Mouse (Mus musculus) spleen, adult 2 months (tissue): ENCODE data around the gene Tescl. TPM values are rescaled to one million over a fixed set of nuclear protein-coding genes. Genes with fewer than 3 reads are reported as not detected.

ENCODE experiments used
- DNase-seq, 2 experiments: peaks; one replicate each; pipeline versions ENCODE4 v3.0.0 to v3.0.0-alpha.2; 2012 to 2021; ENCODE audit warnings: low spot score in 2 of 2, low read depth in 1 of 2
- H3K27ac ChIP-seq: fragments of 200-500 bp; 2 replicates; pipeline ENCODE4 v1.5.1; 2012; ENCODE audit warnings: low read length, inconsistent platforms; ENCODE audit not compliant: insufficient read depth
- H3K27me3 ChIP-seq: fragments of 200-500 bp; 2 replicates; pipeline ENCODE4 v1.6.1; 2012; ENCODE audit warnings: mild to moderate bottlenecking, moderate library complexity, low read length, inconsistent platforms; ENCODE audit not compliant: control insufficient read depth, insufficient read depth
- H3K36me3 ChIP-seq: fragments of 200-500 bp; 2 replicates; pipeline ENCODE4 v1.6.1; 2012; ENCODE audit warnings: mild to moderate bottlenecking, low read length, inconsistent platforms; ENCODE audit not compliant: control insufficient read depth, insufficient read depth
- H3K4me1 ChIP-seq: fragments of 200-500 bp; 2 replicates; pipeline ENCODE4 v1.6.1; 2011; ENCODE audit warnings: inconsistent platforms; ENCODE audit not compliant: control insufficient read depth, insufficient read depth, insufficient read length
- H3K4me3 ChIP-seq: fragments of 200-500 bp; 2 replicates; pipeline ENCODE4 v1.5.1; 2011; ENCODE audit warnings: mild to moderate bottlenecking, inconsistent platforms; ENCODE audit not compliant: insufficient read depth, insufficient read length; ENCODE audit errors: extremely low read depth
- CTCF ChIP-seq: fragments of 200-500 bp; IDR thresholded peaks from 2 replicates; pipeline ENCODE4 v1.5.1; 2011; ENCODE audit warnings: mild to moderate bottlenecking, inconsistent platforms; ENCODE audit not compliant: insufficient read depth, insufficient read length, insufficient replicate concordance; ENCODE audit errors: extremely low read depth
- POLR2A ChIP-seq: fragments of 200-500 bp; IDR thresholded peaks from 2 replicates; pipeline ENCODE4 v1.6.1; 2011; ENCODE audit warnings: low read depth, low read length, inconsistent platforms
- WGBS: fragments of 180-500 bp; shearing (Covaris S2); methylation state at CpG from one replicate; pipeline ENCODE4 v1.1.7; 2018; 5-methylcytosine and 5-hydroxymethylcytosine counted together
- polyA plus RNA-seq: library from polyadenylated mRNA; depleted of rRNA; stranded (reverse); fragments of >200 nt; gene quantifications from 2 replicates; pipeline ENCODE4 v1.2.3, GENCODE M21; 2012

Tescl gene
- polyA plus RNA-seq, 1 experiment, result 0.26 TPM

- no peak for DNase-seq
- Histone ChIP-seq H3K4me3 (no peak overlapping the region), H3K36me3 (no peaks in the 10 kb centered on the region), H3K4me1 (no peaks in the 10 kb centered on the region), H3K27me3 (no peaks in the 10 kb centered on the region), H3K27ac (no peak overlapping the region)
- WGBS, result 86% methylated on average over 7 of the region's 7 CpGs
- no peak for TF ChIP-seq CTCF
- TF ChIP-seq POLR2A, result no peak
Observed at GRCm38 (mm10) chr7:24343701-24344272, 10.1 kb upstream of the Tescl start.

GRCm38 (mm10) chr7:24338241-24338640 lies 4.5 kb upstream of the Tescl start:
- Histone ChIP-seq H3K4me1 (no peaks in the 10 kb centered on the region), H3K27me3 (no peaks in the 10 kb centered on the region), H3K4me3 (no peak overlapping the region), H3K36me3 (no peaks in the 10 kb centered on the region), H3K27ac (no peak overlapping the region)
- no peak for TF ChIP-seq POLR2A
- no peak for TF ChIP-seq CTCF
- no peak for DNase-seq
- WGBS, result 47% methylated on average over 2 of the region's 2 CpGs

- Histone ChIP-seq H3K4me3 (no peak overlapping the region), H3K4me1 (no peaks in the 10 kb centered on the region), H3K27me3 (no peaks in the 10 kb centered on the region), H3K27ac (no peak overlapping the region), H3K36me3 (no peaks in the 10 kb centered on the region)
- DNase-seq, result peak; percentile 50 to 65
- WGBS, result 4% methylated on average over 5 of the region's 5 CpGs
- TF ChIP-seq POLR2A (no peak), CTCF (peak; percentile 57; the same call in 1 of the 2 replicates)
Observed at GRCm38 (mm10) chr7:24335699-24336309, 2.1 kb upstream of the Tescl start.

- WGBS, result 84% methylated on average over 14 of the region's 14 CpGs
- Histone ChIP-seq H3K27ac (no peak overlapping the region), H3K27me3 (0 out of 2 replicates have a peak, but pooled peaks cover 3% of the 10 kb centered on the region), H3K4me1 (no peaks in the 10 kb centered on the region), H3K4me3 (no peak overlapping the region), H3K36me3 (no peaks in the 10 kb centered on the region)
- no peak for TF ChIP-seq POLR2A
- no peak for TF ChIP-seq CTCF
- DNase-seq, result no peak
Observed at GRCm38 (mm10) chr7:24327281-24327975, 6.3 kb downstream of the Tescl start.

- no peak for DNase-seq
- Histone ChIP-seq H3K27me3 (0 out of 2 replicates have a peak, but pooled peaks cover 3% of the 10 kb centered on the region), H3K36me3 (no peaks in the 10 kb centered on the region), H3K4me1 (no peaks in the 10 kb centered on the region), H3K27ac (no peak overlapping the region), H3K4me3 (no peak overlapping the region)
- WGBS, result 57% methylated on average over 20 of the region's 20 CpGs
- TF ChIP-seq POLR2A, result no peak
- no peak for TF ChIP-seq CTCF
Observed at GRCm38 (mm10) chr7:24326273-24327135, 7.2 kb downstream of the Tescl start.

- Histone ChIP-seq H3K36me3 (no peaks in the 10 kb centered on the region), H3K4me1 (no peaks in the 10 kb centered on the region), H3K27me3 (0 out of 2 replicates have a peak, but pooled peaks cover 3% of the 10 kb centered on the region), H3K4me3 (no peak overlapping the region), H3K27ac (no peak overlapping the region)
- no peak for TF ChIP-seq CTCF
- no peak for TF ChIP-seq POLR2A
- 32% methylated on average over 13 of the region's 13 CpGs for WGBS
- DNase-seq, result no peak
Observed at GRCm38 (mm10) chr7:24325675-24326128, 8.0 kb downstream of the Tescl start.
